Mouse (Mus musculus) liver (tissue): ENCODE measurements around the gene Tshz3.

ENCODE experiments used
- DNase-seq: peaks from one replicate; pipeline ENCODE4 v3.0.0-alpha.2; 2020; ENCODE audit warnings: mixed read lengths

The Tshz3 gene

GRCm38 (mm10) chr7:36796392-36797187, 98.7 kb downstream of the Tshz3 start:
- no peak for DNase-seq
